Mouse (Mus musculus) testis, adult 2 months (tissue): ENCODE results near the gene Map3k12.

Experiments
- CTCF ChIP-seq: fragments of 200-500 bp; IDR thresholded peaks from 2 replicates; pipeline ENCODE4 v1.5.1; 2012; ENCODE audit warnings: low read depth, mild to moderate bottlenecking, inconsistent platforms, low read length, moderate library complexity; ENCODE audit not compliant: control insufficient read depth, insufficient read depth, insufficient replicate concordance
- POLR2A ChIP-seq: fragments of 200-500 bp; IDR thresholded peaks from 2 replicates; pipeline ENCODE4 v1.6.1; 2012; ENCODE audit warnings: low read depth, mild to moderate bottlenecking, inconsistent platforms, low read length, moderate library complexity; ENCODE audit not compliant: control insufficient read depth

DNA sequence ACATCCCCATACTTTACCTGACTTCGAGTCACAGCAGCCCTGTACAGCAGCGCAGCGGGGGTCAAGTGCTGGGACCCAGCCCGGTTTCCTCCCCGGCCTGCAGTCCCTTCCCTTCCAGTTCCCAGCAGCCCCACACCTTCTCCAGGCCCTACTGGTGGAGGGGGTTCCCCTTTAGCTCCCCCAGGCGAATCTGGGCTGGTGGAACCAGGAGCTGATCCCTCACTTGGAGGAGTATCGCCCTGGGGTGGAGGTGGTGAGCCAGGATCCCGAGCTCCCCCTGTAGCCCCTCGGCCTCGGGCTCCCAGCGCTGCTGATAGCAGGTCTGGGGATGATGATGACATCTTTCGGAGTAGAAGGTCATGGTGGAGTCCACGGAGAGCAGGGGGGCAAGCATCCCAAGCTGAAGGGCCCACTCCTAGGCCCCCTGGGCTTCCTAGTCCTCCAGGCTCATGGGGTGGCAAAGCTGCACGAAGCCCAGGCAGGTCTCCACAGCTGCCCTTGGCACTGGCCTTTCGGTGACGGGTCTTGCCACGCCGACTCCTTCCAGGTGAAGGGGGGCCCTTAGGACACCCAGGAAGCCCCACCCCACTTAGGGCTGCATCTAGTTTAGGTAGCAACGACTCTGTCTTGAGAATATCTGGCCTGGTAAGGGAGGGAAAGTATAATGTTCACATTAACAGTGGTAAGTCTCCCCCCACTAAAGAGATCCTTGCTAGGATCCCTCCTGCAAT, 15.6 kb downstream of the Map3k12 start:
- no peak for TF ChIP-seq CTCF
- TF ChIP-seq POLR2A: no peak
